Mouse (Mus musculus) T-helper 1 cell (primary cell): ENCODE measurements around the gene Denr.

Source experiments
- in situ Hi-C: fragments of 300-600 bp; cut with MboI, MseI; formaldehyde crosslinking; loops from one replicate; pipeline ENCODE4 v1.15.1; 2025; ENCODE audit warnings: high pct_unique_total_duplicates

Gene Denr

DNA sequence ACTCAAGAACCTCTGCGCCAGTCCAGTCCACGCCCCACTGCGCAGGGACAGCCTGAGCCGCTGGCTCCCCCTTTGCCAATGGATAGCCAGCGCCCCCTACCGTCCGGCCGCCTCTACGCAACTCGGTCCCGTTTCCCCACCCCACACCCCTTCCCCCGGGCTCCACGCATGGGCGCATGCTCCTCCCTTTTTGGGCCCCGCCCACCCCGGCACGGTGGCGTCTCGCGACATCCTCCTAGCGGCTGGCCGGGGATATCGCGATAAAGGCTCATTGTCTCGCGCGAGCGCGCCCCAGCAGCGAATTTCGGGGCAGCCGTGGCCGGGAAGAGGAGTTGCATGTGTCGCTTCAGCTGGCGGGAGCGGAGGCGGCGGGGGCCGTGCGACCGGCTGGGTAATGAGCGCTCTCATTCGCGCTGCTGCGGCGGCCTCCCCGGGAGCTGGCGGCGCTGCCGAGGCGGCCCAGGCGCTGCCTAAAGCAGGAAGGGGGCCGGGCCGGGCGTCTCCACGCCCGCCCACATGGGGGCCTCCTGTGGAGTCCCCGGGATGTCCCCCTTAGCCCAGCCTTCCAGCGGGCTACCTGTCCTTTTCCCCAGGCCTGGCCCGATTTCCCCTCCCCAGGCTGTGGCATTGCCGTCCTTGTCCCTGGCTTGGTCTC lies at the start of gene Denr:
TSS of gene Denr (plus strand) at position 200 of the 655 bp plus-strand sequence.
- in situ Hi-C loops, result no loop called here

DNA sequence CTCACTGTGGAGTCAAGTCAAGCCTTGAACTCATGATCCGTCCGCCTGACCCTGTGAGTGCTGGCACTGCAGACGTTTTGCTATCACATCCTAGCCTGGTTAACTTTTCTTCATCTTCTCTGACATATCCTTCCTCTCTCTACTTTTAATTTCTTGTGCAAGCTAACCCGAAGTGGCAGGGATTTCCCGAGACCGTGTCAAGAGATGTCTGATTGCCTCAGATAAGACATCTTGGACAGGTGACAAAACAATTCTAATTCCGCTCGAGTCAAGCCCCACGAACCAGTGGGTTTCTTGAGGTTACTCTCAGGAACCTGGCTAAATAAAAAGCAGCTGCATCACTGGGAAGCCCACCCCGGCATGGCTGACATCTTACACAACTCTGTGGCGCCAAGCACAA lies 48.2 kb upstream of the Denr start:
- in situ Hi-C loops, result loop anchor here (10.0 kb wide), 1 partner anchor 406 kb away; no protein-coding TSS in a partner anchor

DNA sequence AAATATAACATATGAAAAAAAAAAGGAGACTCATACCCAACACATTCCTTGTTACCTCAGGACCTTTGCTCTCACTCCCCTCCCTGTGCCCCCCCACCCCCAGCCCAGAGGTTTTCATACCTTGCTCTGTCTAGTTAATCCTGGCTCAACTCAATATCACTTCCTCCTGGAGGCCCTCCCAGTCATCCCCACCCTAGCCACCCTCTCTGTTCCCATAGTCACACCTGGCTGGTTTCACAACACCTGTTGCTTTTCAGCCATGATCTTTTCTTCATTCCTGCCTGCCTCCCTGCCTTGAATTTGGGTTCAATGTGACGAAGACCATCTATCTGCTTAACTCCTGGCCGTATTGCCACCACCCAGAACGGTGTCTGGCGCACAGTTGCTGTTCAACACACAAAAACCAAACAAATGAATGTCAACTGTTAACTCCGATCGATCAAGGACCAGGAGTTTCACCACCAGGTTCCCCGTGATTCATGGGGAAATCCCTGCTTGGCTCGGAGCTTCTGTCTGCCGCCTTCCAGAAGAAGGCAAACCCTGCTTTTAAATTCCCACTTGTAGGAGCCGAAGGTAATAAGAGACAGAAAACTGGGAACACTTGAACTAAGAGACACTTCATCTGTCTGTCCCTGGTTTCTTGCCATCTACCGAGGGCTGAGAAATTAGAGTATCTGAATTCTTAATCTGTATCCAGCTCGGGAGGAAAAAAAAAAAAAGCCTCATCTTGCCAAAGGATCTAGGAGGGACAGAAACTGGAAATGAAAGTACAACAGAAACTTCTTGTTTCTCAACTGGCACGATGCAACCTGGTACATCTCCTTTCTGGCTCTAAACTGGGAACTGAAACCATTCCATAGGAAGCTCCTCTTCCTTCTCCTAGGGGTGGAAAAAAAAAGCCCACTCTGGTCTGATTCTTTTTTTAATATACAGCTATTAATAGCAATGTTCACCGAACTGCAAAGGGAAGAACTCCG lies 44.3 kb upstream of the Denr start:
- in situ Hi-C loops, result no loop called here

DNA sequence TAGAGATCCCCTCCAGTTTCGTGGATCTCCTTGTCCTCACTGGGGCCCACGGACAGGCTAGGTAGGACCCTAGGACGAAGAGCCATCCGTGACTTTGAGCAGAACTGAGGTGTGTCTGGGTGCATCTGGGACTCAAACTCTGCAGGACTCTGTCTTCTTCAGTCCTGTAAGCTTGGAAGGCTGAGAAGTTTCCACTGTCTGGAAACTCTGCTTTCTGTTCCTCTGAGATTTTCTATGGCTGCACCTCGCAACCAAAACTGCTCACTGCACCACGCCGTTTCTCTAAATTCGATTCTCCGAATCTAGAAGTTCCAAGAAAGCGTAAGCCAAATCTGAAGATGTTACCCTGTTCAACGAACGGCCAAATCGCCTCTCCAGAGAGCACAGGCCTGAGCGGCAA lies 43.0 kb upstream of the Denr start:
- in situ Hi-C loops, result no loop called here

DNA sequence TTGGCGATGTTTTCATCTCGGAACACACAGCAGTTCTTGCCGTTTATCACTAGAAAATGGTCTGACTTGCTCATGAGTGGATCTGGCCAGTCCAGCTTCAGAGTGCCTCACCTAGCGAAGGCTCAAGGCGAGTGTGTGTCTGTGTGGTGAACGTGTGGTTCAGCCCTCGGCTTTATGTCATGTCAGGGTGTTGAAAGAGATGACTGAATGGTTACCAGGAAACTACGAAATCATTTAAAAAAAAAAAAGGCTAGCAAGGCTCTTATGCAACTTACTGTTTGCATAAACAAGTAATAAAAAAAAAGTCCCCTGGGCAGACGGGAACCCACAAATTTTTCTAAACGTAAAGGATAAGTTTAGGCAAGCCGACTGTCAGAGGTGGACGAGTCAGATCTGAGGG lies 41.6 kb upstream of the Denr start, which contains the start of gene Hcar2:
TSS of gene Hcar2 (minus strand) at position 135 of the 400 bp plus-strand sequence.
- in situ Hi-C loops, result no loop called here

DNA sequence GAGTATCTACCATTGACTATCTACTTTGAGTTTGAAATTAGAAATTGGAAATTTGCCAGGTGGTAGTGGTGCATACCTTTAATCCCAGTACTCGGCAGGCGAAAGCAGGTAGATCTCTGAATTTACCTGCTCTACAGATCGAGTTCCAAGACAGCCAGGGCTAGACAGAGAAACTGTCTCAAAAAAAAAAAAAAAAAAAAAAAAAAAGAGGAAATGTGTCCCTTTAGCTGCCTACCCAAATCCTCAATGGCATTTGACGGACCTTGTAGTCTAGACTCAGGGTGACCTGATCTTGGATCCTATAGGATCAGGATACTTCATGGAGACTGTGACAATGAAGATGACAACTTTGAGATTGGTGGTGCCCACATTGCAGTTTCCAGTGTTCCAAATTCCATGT lies 40.5 kb upstream of the Denr start:
- in situ Hi-C loops, result no loop called here

DNA sequence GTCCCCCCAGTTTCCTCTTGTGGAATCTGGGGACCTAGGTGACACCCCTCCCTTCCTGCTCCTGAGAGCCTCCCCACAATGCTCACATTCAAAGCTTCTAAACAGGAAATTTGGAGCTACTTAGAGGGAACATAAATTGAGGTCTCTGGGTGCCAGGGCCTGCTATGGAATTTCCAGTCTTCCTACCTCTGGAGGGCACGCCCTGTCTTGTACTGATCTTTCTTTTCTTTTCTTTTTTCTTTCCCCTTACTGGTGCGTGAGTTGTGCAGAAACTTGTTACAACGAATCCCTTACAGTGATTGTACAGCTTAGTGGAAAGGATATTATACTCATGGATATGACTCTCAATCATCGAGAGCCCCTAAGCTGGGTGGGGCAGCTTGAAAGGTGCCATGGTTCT lies 37.4 kb upstream of the Denr start:
- in situ Hi-C loops, result no loop called here

DNA sequence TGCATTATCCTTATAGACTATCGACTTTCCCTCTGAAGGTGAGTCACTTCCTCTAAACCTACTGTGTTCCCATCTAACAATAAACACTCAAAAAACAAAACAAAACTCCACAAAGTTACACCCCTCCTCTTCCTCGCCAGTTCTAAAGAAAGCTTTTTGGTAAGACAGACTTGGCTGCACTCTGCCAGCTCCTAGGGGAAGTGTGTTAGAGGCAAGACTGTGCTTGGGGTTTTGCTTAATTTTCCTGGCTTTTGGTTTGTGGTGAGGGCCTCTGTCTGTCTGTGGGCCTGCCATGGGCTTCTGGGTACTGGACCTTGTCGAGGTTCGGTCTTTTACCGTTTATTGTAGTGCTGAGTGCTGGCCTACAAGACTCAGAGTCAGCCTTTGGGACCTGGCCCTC lies 32.8 kb upstream of the Denr start:
- in situ Hi-C loops, result no loop called here

DNA sequence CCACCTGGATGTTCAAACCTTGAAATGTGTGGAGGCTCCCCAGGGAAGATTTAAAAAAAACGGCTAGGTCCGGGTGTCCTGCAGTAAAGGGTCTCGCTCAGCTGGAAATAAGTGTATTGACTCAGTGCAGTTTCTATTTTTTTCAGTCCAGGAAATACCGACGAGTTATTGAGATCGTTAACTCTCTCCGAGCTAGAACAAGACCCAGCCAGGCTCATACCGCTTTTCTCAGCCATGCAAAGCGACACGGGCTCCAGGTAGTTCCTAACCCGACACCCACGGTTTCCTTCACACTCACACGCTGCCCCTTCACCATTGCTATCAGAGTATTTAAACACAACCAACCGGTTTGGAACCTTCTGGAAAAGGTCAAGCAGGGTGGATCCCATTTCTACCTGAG lies 28.9 kb upstream of the Denr start:
- in situ Hi-C loops, result no loop called here

DNA sequence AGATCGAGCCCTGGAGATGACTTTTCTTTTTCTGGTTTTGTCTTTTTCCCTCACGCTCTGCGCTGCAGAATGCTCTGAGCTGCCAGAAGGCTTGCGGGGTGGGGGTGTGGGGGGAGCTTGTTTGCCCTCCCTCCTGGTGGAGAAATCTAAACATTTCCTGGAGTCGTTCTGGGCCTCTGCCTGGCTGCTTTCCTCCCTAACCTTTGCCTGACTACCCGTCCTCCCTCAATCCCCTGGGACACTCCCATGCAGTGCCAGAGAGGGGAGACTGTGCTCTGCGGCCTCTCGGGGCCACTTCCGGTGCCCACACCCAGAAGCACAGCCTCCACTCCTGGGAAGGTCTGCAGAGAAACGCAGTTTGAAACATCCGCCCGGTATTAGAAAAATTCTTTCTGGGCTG lies 27.0 kb upstream of the Denr start, which contains the start of gene Hcar1:
TSS of gene Hcar1 (minus strand) at position 93 of the 400 bp plus-strand sequence.
- in situ Hi-C loops, result no loop called here

DNA sequence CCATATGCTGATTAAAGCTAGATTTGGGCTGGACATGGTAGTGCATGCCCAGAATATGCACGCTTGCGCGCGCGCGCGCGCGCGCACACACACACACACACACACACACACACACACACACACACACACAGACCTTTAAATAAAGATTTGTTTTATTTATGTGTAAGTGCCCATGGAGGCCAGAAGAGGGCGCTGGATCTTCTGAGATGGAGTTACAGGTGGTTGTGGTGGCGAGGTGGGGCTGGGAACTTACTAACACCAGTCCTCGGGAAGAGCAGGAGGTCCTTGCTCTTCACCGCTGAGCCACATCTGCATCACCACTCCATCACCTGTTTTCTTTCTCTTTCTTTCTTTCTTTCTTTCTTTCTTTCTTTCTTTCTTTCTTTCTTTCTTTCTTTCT lies 26.2 kb upstream of the Denr start:
- in situ Hi-C loops, result no loop called here

DNA sequence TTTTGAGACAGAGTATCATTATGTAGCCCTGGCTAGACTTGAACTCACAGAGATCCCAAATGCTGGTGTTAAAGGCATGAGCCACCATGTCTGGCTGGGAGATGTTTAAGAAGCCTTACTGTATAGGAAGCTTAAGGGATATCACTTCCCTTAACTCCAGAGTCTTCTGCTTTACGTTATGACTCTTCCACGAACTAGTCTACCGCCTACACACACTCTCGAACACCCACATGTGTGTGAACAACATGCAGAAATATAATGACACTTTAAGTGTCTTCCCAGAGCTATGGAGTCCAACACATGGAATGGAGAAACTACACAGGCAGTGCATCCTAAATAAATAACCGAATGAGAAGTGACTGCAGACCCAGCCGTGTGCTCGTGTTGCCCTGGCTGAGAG lies 23.1 kb upstream of the Denr start:
- in situ Hi-C loops, result no loop called here

DNA sequence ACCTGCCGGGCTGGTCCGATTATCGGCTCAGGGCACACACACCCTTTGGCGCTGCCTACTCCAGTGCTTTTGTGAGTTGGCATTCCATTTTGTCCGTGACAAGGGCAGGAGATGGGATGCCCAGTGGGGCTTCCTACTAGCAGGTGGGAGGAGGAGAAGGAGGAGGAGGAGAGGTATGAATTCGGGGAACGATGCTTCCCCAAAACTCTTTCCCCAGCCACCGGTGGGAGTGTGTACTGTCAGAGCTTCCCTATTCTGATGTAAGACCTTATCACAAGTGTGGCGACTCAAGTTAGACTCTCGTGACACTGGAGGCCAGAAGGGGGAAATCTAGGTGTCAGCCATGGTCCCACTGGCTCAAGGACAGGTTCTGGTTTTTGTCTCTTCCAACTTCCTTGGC lies 22.6 kb upstream of the Denr start:
- in situ Hi-C loops, result no loop called here

DNA sequence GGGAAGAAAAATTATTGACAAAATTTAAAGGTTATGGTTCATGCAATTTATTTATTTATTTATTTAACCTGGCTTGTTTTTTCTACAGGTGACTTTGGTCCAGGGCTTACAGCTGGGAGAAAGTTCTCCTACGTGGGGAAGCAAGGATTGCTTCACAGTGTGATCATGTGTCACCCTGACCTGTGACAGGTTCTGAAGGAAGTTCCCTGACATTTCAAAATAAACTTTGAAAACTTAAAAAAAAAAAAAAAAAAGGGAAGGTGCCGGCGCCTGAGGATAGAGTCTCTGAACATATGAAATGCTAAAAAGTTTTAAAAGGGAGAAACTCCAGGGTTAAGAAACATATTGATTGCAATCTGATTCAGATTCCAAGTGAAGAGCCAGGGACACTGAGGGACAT lies 20.6 kb upstream of the Denr start:
- in situ Hi-C loops, result no loop called here

DNA sequence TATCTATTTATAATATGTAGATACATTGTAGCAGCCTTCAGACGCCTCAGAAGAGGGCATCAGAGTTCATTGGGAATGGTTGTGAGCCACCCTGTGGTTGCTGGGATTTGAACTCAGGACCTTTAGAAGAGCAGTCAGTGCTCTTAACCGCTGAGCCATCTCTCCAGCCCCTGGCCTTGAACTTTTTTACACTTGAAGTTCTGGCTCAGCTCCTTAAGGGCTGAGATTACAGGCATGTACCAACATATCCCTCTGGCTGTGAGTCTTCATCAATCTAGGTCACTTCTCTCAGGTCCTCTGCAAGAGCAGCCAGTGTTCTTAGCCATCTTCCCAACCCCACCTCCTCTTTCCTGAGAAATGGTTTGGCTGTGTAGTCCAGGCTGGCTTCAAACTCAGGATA lies 16.7 kb upstream of the Denr start:
- in situ Hi-C loops, result no loop called here

DNA sequence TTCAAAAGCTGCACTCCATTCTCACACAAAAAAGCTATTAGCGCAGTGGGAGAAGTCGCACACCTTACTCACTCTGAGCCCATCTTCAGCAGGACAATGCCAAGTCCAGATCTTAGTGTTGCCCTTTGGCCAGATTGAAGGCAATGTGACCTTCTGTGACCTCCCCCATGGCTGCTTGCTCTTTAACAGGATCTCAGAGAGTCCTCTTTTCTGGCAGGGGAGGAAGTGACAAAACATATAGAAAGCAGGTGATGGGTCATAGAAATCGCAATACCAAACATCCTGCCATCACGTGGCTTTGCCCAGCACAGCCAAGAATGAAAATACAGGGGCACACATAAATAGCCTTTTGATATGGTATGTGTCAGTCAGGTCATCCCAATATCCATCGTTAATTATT lies 16.0 kb upstream of the Denr start:
- in situ Hi-C loops, result no loop called here

DNA sequence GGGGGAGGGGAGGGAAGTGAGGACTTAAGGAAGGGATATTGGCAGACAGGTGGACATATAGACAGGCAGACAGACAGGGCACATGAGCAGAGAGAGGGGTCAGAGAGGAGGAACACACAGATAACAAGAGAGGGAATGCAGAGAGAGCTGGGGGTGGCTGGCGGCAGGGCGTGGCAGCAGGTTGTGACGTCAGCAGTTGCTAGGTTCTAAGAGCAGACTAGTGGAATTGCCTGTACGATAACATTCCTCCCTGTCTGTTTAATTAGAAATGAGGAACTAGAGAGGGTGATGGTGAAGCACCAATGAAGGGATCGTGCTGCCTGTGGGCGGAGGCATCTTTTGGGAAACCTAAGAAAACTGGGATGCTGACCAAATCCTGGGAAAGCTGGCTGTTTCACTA lies 15.3 kb upstream of the Denr start:
- in situ Hi-C loops, result no loop called here

DNA sequence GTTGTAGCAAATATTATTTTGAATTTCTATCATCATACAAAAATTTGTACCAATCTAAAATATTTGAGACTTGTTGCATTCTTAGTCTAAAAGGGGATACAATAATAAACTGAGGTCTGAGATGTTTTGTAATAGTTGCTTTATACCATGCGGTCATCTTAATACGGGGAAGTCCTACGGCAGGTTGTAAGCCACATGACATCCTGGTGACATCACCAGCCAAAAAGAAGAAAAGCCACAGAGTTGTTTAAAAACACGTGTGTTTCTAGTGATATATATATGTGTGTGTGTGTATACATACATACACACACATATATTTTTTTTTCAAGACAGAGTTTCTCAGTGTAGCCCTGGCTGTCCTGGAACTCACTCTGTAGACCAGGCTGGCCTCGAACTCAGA lies 13.5 kb upstream of the Denr start:
- in situ Hi-C loops, result no loop called here

DNA sequence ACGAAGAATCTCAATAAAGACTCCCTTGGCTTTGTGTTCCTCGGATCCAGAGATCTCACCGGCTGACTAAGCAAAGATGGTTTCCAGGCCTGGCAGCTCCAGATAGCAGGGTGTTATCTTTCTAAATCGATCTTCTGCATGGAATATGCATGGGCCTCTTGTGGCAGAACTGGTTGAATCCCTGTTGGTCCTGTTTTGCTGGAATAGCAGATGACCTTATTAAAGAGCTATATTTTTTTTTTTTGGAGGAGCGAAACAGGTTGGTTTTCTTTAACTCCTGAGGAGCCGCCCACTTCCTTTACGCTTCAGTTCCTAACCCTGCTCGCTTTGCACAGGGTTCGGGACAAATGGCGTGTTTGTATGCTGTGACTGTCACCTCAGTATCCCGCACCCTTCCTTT lies 10.6 kb upstream of the Denr start:
- in situ Hi-C loops, result no loop called here

DNA sequence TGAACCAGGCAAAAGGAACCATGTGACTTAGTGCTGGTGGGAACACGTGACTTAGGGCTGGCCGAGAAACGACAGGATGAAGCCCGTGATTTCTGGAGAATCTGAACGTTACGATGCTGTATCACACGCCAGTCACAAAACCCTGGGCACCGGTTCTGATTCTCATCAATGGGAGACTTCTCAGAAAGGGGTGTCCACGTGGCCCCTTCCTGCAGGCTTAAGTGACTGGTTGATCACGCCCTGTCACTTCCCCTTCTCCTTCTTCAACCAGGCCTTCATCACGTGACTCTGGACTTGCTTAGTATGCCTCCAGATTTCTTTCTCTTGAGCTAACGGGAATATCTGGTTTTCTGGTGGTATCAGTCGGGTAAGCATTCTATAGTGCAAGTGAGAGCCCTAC lies 9.6 kb upstream of the Denr start:
- in situ Hi-C loops, result no loop called here

DNA sequence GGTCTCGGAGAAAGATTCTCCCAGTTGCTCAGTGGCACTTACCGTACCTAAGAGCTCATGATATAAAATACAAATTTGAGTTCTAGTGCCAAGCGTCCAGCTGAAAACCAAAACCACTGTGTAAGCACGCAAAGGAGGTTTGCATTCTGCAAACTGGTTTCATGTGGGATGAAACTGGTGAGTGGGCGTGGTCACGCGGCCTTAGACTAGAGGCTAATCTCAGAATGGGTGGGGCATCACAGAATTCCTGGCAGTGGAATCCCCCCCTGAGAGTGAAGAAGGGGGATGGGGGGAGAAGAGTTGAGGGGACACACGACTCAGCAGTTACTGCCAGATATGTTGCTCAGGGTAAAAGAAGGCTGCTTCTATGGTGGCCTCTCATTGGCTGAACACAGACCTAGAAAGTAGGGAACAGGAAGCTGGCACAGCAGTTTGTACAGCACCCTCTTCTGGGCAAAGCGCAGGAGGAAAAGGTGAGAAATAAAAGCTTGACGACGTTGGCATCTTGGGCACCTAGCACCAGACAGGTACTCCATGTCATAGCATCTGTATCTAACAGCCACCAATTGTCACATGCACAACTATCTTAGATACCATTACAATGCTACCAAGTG lies 2.8 kb upstream of the Denr start:
- in situ Hi-C loops, result no loop called here

DNA sequence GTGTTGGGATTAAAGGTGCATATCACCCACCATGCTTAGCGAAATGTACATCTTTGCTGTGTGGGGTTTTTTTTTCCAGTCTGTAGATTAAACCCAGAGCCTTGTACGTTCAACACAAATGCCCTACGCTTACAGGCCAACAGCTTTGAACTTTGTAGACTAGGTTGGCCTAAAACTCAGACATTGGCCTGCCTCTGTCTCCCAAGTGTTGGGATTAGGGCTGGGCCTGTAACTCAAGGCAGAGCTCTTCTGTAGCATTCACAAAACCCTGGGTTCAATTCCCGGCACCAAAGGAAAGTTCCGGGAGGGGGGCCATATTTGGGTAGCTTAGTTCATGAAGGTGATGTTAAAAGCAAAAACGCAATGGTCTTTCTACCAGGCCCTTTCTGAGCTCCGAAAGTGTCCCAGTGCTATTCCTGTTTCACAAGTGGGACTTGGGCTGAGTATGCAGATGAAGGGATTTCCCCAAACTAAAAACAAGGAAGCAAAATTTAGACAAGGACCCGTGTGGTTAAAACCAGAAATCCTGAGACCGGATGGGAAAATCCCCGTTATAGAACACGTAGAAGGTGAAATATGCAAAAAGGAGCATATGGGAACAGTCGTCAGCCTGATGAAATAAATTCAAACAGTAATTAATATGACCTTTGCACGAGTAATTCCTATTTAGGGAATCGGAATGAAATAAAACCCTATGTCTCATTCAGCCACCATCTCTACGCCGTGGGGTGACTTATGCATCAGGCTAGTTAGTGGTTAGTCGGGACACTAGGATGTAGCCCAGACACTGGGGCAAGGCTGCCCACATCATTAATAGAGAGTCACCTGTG lies 614 bp upstream of the Denr start:
- in situ Hi-C loops, result no loop called here
